Mouse (Mus musculus): Measurements from ENCODE around the gene Katnb1. TPM values are rescaled to one million over a fixed set of nuclear protein-coding genes. Genes with fewer than 3 reads are reported as not detected.

Gene Katnb1
- total and polyA plus RNA-seq, 3 experiments = 9.8 to 19.8 (median 13.1) TPM

DNA sequence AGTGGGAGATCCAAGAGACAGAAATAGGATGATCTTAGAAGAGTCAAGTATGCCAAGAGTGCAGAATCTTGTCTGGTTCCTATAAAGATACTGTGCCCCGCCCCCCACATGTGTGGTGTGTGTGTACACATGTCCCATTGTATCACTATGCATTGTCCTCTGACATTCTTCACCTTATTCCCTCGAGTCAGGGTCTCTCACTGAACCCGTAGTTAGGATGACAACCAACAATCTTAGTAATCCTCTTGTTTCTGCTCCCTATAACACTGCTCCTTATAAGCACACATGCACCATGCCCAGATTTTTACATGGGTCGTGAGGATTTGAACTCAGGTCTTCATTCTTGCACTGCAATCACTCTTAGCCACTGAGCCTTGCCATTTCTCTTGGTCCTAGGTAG lies 1.7 kb upstream of the Katnb1 start:
- H3K36me3 ChIP-seq (replicated peaks in 1 of 2; ENCODE audit: control insufficient read depth in 1 of 2, insufficient read depth in 1 of 2, low read length in 1 of 2) = peaks cover 3 to 17% of the 10 kb centered on the region in 2 experiments
- no peak overlapping the region for H3K27ac ChIP-seq (ENCODE audit: insufficient read depth, low read depth)
- no peaks in the 10 kb centered on the region for H3K79me2 ChIP-seq (replicated peaks; ENCODE audit: control insufficient read depth, extremely low read depth, insufficient read depth, poor library complexity, severe bottlenecking)
- no peak overlapping the region for H3K4me2 ChIP-seq (ENCODE audit: insufficient read depth, low read depth, poor library complexity, severe bottlenecking)
- peaks cover 3 to 18% of the 10 kb centered on the region in 2 experiments for H3K4me1 ChIP-seq (ENCODE audit: control insufficient read depth in 1 of 2, insufficient read depth in 2 of 2)
- TF ChIP-seq MAZ (IDR thresholded peaks at IDR 0.05; ENCODE audit: low read depth, low read length) = no peak
- no peak for TF ChIP-seq TBP (conservative IDR thresholded peaks at IDR 0.05; ENCODE audit: low read depth, low read length)
- TF ChIP-seq ZNF384 (IDR thresholded peaks at IDR 0.05; ENCODE audit: low read depth, low read length) = no peak
- TF ChIP-seq USF1 (IDR thresholded peaks at IDR 0.05; ENCODE audit: low read depth, low read length) = no peak
- no peak for TF ChIP-seq JUND (conservative IDR thresholded peaks at IDR 0.05; ENCODE audit: low read depth, low read length)
- TF ChIP-seq ZKSCAN1 (IDR thresholded peaks at IDR 0.05; ENCODE audit: borderline replicate concordance, low read depth, low read length) = no peak
- no peak overlapping the region for H3K9ac ChIP-seq (ENCODE audit: insufficient read depth, low read depth)
- H3K27me3 ChIP-seq (replicated peaks) = peaks cover 43% of the 10 kb centered on the region
- dilution Hi-C loops (cut with MboI; ENCODE audit: extremely low pct_ligation_motif_present, extremely low pct_unique_long_range_greater_than_20kb, low sequenced_read_pairs) (no loop called here), in situ Hi-C loops (cut with MboI; ENCODE audit: low pct_ligation_motif_present, low pct_unique_long_range_greater_than_20kb, low sequenced_read_pairs) (loop anchor here (10.0 to 25.0 kb wide), 2 partner anchors 133 to 135 kb away; partner anchors contain the start of gene Kifc3)
- H3K4me3 ChIP-seq (replicated peaks in 1 of 3; ENCODE audit: low read depth in 2 of 3, low read length in 2 of 3, poor library complexity in 1 of 3) = no peak overlapping the region
- DNase-seq (ENCODE audit: extremely low read depth) = no peak
- H3K9me3 ChIP-seq (replicated peaks; ENCODE audit: low read length) = no peaks in the 10 kb centered on the region

DNA sequence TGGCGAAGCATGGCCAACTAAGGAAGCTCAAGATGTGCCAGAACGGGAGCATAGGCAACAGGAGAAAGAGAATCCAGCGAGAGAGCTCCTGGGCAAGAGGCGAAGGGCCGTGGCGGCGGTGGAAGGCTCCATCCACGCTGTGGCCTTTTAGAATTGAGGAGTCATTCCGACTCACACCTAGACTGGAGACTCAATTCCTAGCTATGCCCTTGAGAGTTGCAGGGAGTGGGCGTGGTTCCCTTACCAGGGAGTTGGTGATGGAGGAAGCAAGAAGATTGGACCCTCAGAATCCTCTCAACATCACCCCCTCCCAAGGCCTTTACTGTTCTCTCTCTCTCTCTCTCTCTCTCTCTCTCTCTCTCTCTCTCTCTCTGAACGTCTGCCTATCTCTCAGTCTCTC lies 664 bp downstream of the Katnb1 start:
- no peak overlapping the region for H3K27ac ChIP-seq (ENCODE audit: insufficient read depth, low read depth)
- H3K9me3 ChIP-seq (replicated peaks; ENCODE audit: low read length) = no peaks in the 10 kb centered on the region
- H3K4me3 ChIP-seq (replicated peaks in 1 of 3; ENCODE audit: low read depth in 2 of 3, low read length in 2 of 3, poor library complexity in 1 of 3) = peak overlapping the region; percentile 76 to 92 (median 90)
- in situ Hi-C loops (cut with MboI; ENCODE audit: low pct_ligation_motif_present, low pct_unique_long_range_greater_than_20kb, low sequenced_read_pairs) = loop anchor here (25.0 kb wide), 1 partner anchor 131 kb away; the partner anchor contains the start of gene Kifc3
- H3K27me3 ChIP-seq (replicated peaks) = peaks cover 20% of the 10 kb centered on the region
- no peaks in the 10 kb centered on the region for H3K79me2 ChIP-seq (replicated peaks; ENCODE audit: control insufficient read depth, extremely low read depth, insufficient read depth, poor library complexity, severe bottlenecking)
- peak overlapping the region; percentile 51 for H3K4me2 ChIP-seq (ENCODE audit: insufficient read depth, low read depth, poor library complexity, severe bottlenecking)
- H3K36me3 ChIP-seq (replicated peaks in 1 of 2; ENCODE audit: control insufficient read depth in 1 of 2, insufficient read depth in 1 of 2, low read length in 1 of 2) = peaks cover 3 to 37% of the 10 kb centered on the region in 2 experiments
- dilution Hi-C loops (cut with MboI; ENCODE audit: extremely low pct_ligation_motif_present, extremely low pct_unique_long_range_greater_than_20kb, low sequenced_read_pairs) = no loop called here
- DNase-seq (ENCODE audit: extremely low read depth) = peak; percentile 33
- H3K9ac ChIP-seq (ENCODE audit: insufficient read depth, low read depth) = peak overlapping the region; percentile 56
- peaks cover 3 to 18% of the 10 kb centered on the region in 2 experiments for H3K4me1 ChIP-seq (ENCODE audit: control insufficient read depth in 1 of 2, insufficient read depth in 2 of 2)
- TF ChIP-seq POLR2AphosphoS2 (IDR thresholded peaks at IDR 0.05; ENCODE audit: low read depth, low read length) (no peak), RCOR1 (conservative IDR thresholded peaks at IDR 0.05; ENCODE audit: low read depth, low read length) (no peak), UBTF (IDR thresholded peaks at IDR 0.05; ENCODE audit: low read depth, low read length) (no peak), USF2 (conservative IDR thresholded peaks at IDR 0.05; ENCODE audit: low read depth, low read length) (no peak), POLR2A (IDR thresholded peaks at IDR 0.05; ENCODE audit: low read depth, low read length) (no peak), JUN (IDR thresholded peaks at IDR 0.05; ENCODE audit: insufficient read depth, low read depth, low read length) (no peak), CTCF (conservative IDR thresholded peaks at IDR 0.05 in 1 of 2, IDR thresholded peaks at IDR 0.05 in 1 of 2; ENCODE audit: low read depth in 2 of 2, low read length in 2 of 2) (no peak), BHLHE40 (IDR thresholded peaks at IDR 0.05; ENCODE audit: low read depth, low read length) (no peak), NRF1 (IDR thresholded peaks at IDR 0.05; ENCODE audit: low read depth, low read length) (no peak), MAFK (IDR thresholded peaks at IDR 0.05; ENCODE audit: insufficient replicate concordance, low read length) (no peak), ELF1 (IDR thresholded peaks at IDR 0.05; ENCODE audit: low read depth, low read length) (no peak), ZNF384 (IDR thresholded peaks at IDR 0.05; ENCODE audit: low read depth, low read length) (no peak), GABPA (IDR thresholded peaks at IDR 0.05; ENCODE audit: insufficient replicate concordance, low read depth, low read length) (no peak), USF1 (IDR thresholded peaks at IDR 0.05; ENCODE audit: low read depth, low read length) (no peak), JUND (conservative IDR thresholded peaks at IDR 0.05; ENCODE audit: low read depth, low read length) (no peak), MAZ (IDR thresholded peaks at IDR 0.05; ENCODE audit: low read depth, low read length) (no peak), ZMIZ1 (IDR thresholded peaks at IDR 0.05; ENCODE audit: low read depth, low read length) (no peak)
